Mouse (Mus musculus) splenic B cell, adult 2 months (primary cell): ENCODE measurements at regions not wholly inside any gene's neighbourhood (a gene's known extent, or its start where the extent isn't known, plus 50 kb on each side); places are given as distances from the start of the nearest gene placed in this dataset.

Experiments used
- DNase-seq: peaks from one replicate; pipeline ENCODE4 v3.0.0-alpha.2; 2011; ENCODE audit warnings: low read depth, low spot score
- H3K27me3 ChIP-seq: 2 replicates; pipeline ENCODE4 v1.6.1; 2012; ENCODE audit warnings: mild to moderate bottlenecking, low read length, moderate library complexity, mixed read lengths; ENCODE audit not compliant: control insufficient read depth, poor library complexity, insufficient read depth, severe bottlenecking
- H3K36me3 ChIP-seq: 2 replicates; pipeline ENCODE4 v1.6.1; 2012; ENCODE audit warnings: mild to moderate bottlenecking, low read length, moderate library complexity, mixed read lengths; ENCODE audit not compliant: control insufficient read depth, poor library complexity, insufficient read depth, severe bottlenecking

- no peaks in the 10 kb centered on the region for H3K27me3 ChIP-seq
- no peaks in the 10 kb centered on the region for H3K36me3 ChIP-seq
- no peak for DNase-seq
Measured at GRCm38 (mm10) chr15:96521125-96521455, 60.4 kb upstream of the Scaf11 start.

- Histone ChIP-seq H3K27me3 (no peaks in the 10 kb centered on the region), H3K36me3 (no peaks in the 10 kb centered on the region)
- DNase-seq: peak; percentile 76
Measured at GRCm38 (mm10) chr15:96520412-96521124, 59.9 kb upstream of the Scaf11 start.

- no peak for DNase-seq
- Histone ChIP-seq H3K27me3 (no peaks in the 10 kb centered on the region), H3K36me3 (no peaks in the 10 kb centered on the region)
Measured at GRCm38 (mm10) chr15:96518156-96518555, 57.5 kb upstream of the Scaf11 start.

- no peak for DNase-seq
- H3K27me3 ChIP-seq: no peaks in the 10 kb centered on the region
Measured at GRCm38 (mm10) chr15:96515620-96516019, 55.0 kb upstream of the Scaf11 start.

GRCm38 (mm10) chr15:96512636-96513035 lies 52.0 kb upstream of the Scaf11 start:
- Histone ChIP-seq H3K36me3 (no peaks in the 10 kb centered on the region), H3K27me3 (no peaks in the 10 kb centered on the region)
- no peak for DNase-seq

More at GRCm38 (mm10) chr15:96515620-96516019, 55.0 kb upstream of the Scaf11 start:
- no peaks in the 10 kb centered on the region for H3K36me3 ChIP-seq
